Mouse (Mus musculus): ENCODE results near the gene Mthfd1.

- TF ChIP-seq CTCF (IDR thresholded peaks at IDR 0.05) (no peak), EP300 (IDR thresholded peaks at IDR 0.05; ENCODE audit: insufficient read depth, low read depth, low read length) (no peak)
These were observed 44.3 kb downstream of the Mthfd1 start for GRCm38 (mm10) chr12:76299361-76299906.

Measured in heart, adult 2 months (tissue).